Mouse (Mus musculus): ENCODE data around the gene Ntng1. TPM values are rescaled to one million over a fixed set of nuclear protein-coding genes. Genes with fewer than 3 reads are reported as not detected.
A peak's percentile ranks its signal among the peaks of the same experiment; 100 is the strongest.

The Ntng1 gene
- total RNA-seq, 2 experiments from 2014 or later = 26.0 to 27.6 TPM

- no peak for DNase-seq (ENCODE audit: extremely low spot score in 1 of 2, low spot score in 1 of 2)
Observed at GRCm38 (mm10) chr3:109936275-109936674, 207.5 kb downstream of the Ntng1 start.

DNA sequence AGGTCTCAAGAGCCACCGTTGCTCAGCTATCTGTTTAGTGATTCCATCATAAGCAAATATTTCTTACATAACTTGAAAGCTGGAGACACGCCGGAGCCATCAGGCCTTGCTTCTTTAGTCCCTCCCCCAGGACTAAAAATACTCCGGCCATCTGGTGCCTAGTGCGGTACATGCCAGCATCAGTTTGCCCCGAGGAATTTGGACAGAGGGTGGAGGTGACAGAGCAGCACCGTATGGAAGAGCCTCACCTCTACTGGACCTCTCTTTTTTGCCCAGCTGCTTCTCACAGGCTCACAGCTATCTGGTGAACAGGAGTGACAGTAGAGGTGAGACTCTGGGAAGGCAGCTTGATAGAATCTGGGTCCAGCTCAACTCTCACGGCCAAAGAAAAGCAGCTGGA lies 211.6 kb downstream of the Ntng1 start:
- peak in 1 of 2 experiments; percentile 22 for DNase-seq (ENCODE audit: extremely low spot score in 1 of 2, low spot score in 1 of 2)

- no peak for DNase-seq (ENCODE audit: extremely low spot score in 1 of 2, low spot score in 1 of 2)
Observed at GRCm38 (mm10) chr3:109931021-109931420, 212.8 kb downstream of the Ntng1 start.

DNA sequence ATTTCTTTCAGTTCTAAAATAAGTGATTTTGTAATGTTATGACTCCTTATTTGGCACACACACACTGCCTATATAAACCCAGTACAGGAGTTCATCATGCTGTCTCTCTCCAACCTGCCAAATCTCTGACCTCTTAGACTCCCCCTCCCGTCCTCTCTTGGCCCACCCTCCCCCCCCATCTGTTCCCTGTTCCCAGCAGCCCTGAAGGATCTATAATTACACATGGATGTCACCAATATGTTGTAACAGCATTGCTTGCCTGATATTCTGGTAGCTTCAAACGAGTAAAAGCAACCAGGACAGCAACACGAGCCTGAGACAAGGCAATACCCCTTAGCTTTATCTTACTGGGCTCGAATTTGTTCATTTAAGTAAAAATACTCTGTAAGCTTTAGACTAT lies 220.0 kb downstream of the Ntng1 start:
- no peak for DNase-seq (ENCODE audit: extremely low spot score in 1 of 2, low spot score in 1 of 2)

GRCm38 (mm10) chr3:109918996-109919395 lies 224.8 kb downstream of the Ntng1 start:
- no peak for DNase-seq (ENCODE audit: extremely low spot score in 1 of 2, low spot score in 1 of 2)

GRCm38 (mm10) chr3:109917926-109918694 lies 225.7 kb downstream of the Ntng1 start:
- DNase-seq (ENCODE audit: extremely low spot score in 1 of 2, low spot score in 1 of 2) = no peak

DNA sequence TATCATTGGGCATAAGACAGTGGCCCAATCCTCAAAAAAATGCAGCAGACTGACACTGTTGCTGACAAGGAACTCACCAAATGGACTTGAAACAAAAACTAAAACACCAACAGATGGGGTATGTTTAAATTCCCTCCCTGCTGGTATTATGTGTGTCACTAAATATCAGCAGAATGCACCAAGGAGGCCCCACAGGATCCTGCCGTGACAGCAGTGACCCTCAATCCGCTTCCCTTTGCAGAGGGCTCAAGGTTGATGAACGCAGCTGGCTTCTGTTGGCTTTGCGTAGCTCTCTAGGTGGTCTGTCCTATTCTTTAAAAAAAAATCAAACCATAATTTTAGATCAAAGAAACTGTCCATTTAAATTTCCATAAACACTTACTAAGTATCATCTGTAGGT lies 226.7 kb downstream of the Ntng1 start:
- no peak for DNase-seq (ENCODE audit: extremely low spot score in 1 of 2, low spot score in 1 of 2)

DNA sequence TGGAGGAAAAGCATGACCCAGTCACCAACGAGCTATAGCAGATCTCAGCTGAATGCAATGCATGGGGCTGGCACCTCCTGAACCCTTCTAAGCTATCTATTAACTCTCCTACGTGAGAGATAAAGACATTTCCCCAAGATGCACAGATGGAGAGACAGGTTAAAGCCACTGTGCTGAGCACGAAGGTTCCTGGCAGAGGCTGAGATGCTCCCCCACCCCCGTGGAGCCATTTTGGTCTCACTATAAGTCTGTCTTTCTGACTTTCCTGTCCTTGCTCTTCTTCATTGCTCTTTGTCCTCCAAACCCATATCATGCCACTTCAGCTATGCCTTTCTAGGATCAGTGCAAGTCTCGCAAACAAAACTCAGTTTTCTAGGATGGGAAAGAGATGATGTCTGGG lies 229.6 kb downstream of the Ntng1 start:
- no peak for DNase-seq (ENCODE audit: extremely low spot score in 1 of 2, low spot score in 1 of 2)

GRCm38 (mm10) chr3:109890600-109890999 lies 253.2 kb downstream of the Ntng1 start:
- DNase-seq (ENCODE audit: extremely low spot score in 1 of 2, low spot score in 1 of 2) = no peak

DNA sequence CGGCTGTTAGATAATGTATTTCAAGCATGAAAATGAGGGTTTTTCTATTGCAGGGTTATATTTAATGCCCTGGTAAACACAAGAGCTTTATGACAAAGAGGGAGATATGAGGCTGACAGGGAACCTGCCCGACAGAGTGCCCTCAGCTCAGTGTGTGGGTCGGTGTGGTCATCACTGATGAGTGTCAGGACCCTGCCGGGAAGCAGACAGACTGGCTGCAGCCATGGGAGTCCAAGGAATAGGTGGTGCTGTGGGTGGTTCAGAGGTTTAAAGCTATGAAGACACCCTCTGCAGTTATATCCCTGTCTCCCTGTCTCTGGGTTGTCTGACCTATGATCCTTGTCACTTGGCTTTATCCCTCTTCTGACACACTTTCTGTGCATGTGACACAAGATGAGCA lies 258.1 kb downstream of the Ntng1 start:
- DNase-seq (ENCODE audit: extremely low spot score in 1 of 2, low spot score in 1 of 2) = no peak

GRCm38 (mm10) chr3:109879061-109879460 lies 264.8 kb downstream of the Ntng1 start:
- no peak for DNase-seq (ENCODE audit: extremely low spot score in 1 of 2, low spot score in 1 of 2)

- DNase-seq (ENCODE audit: extremely low spot score in 1 of 2, low spot score in 1 of 2) = no peak
Observed at GRCm38 (mm10) chr3:109871986-109872385, 271.8 kb downstream of the Ntng1 start.

GRCm38 (mm10) chr3:109858276-109858675 lies 285.5 kb downstream of the Ntng1 start:
- no peak for DNase-seq (ENCODE audit: extremely low spot score in 1 of 2, low spot score in 1 of 2)

- DNase-seq (ENCODE audit: extremely low spot score in 1 of 2, low spot score in 1 of 2) = peak in 1 of 2 experiments; percentile 14
Observed at GRCm38 (mm10) chr3:109854449-109855155, 289.2 kb downstream of the Ntng1 start.

DNA sequence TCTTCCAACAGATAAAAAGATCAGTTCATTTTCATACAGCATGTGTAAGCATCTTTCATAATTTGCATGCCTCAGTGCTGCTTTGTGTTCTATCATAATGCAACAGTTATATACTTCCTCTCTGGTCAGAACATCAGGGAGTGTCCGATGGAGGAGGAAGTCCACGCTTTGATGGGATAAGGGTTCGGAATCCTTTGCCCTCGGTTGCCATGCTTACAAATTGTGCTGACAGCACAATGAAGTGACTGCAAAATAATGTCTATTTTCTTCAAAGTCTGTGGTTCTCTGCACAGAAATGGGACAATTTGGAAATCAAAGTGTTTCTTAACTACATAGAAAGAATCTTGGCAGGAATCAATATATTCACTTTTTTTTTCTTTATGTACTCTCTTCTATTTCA lies 297.2 kb downstream of the Ntng1 start:
- DNase-seq (ENCODE audit: extremely low spot score in 1 of 2, low spot score in 1 of 2) = no peak

GRCm38 (mm10) chr3:109825806-109826205 lies 318.0 kb downstream of the Ntng1 start:
- no peak for DNase-seq (ENCODE audit: extremely low spot score in 1 of 2, low spot score in 1 of 2)

DNA sequence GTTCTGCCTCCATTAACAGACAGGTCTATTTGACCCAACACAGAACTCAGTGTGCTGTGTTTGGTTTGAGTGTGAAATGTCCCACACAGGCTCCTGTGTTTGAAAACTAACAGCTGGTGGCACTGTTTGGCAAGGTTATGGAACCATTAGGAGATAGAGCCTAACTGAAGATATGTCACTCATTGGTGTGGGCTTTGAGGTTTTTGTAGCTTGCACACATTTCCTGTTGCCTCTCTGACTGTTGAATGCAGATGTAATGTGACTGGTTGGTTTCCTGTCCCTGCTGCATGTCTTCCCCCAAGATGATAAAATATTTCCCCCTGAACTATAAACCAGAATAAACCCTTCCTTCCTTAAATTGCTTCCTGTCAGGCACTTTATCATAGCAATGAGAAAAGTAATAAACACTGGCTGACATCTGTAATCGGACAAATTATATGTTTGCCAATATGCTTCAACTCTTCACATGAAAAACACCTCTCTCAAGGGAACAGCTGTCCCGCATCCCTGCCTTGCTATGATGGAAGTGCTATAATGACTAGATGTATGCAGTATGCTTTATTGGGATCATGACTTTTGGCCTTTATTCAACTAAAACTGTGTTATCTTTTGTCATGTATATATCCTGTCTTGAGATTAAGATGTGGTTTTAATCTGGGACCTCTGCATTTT lies 320.9 kb downstream of the Ntng1 start:
- no peak for DNase-seq (ENCODE audit: extremely low spot score in 1 of 2, low spot score in 1 of 2)

DNA sequence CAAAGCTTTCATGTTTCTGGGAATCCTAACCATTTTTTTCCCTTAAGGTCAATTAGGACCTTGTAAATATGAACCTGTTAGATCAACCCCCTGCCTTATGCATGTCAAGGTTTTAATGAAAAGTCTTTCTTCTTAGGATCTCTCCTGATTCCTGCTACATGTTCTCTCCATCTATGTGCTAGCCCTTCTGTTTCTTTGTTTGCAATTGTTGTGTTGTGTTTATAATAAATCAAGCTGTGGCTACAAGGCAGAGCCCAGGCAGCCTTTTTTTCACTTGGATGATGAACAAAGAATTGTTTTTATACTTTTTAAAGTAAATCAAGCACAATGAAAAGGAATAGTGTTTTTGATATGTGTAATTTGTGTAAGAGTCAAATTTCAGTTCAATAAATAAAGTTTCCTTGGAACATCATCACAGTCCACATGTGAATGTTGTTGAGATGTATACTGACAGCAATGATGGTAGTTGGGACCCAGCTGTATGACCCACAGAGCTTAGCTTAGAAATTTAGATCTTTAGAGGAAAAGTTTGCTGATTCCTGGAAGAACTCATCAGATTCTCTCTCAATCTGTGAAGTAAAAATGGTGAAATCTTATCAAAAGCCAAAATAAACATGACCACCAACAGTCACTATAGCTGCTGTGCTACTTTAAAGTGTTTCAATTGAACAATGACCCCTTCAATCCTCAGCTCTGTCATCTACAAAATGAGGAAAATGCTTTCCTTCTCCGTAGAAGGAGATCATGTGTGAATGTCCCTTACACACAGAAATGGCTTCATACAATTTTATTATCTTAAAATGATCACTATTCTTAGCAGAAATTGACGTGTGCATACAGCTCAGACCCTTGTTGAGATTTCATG lies 324.8 kb downstream of the Ntng1 start:
- DNase-seq (ENCODE audit: extremely low spot score in 1 of 2, low spot score in 1 of 2) = no peak

- no peak for DNase-seq (ENCODE audit: extremely low spot score in 1 of 2, low spot score in 1 of 2)
Observed at GRCm38 (mm10) chr3:109809065-109809464, 334.7 kb downstream of the Ntng1 start.

- no peak for DNase-seq (ENCODE audit: extremely low spot score in 1 of 2, low spot score in 1 of 2)
Observed at GRCm38 (mm10) chr3:109807211-109807934, 336.4 kb downstream of the Ntng1 start.

Measured in layer of hippocampus, postnatal 25 days (tissue).